Comparison of ENCODE assay signal across 8 mouse cellular contexts in the genomic region with DNA sequence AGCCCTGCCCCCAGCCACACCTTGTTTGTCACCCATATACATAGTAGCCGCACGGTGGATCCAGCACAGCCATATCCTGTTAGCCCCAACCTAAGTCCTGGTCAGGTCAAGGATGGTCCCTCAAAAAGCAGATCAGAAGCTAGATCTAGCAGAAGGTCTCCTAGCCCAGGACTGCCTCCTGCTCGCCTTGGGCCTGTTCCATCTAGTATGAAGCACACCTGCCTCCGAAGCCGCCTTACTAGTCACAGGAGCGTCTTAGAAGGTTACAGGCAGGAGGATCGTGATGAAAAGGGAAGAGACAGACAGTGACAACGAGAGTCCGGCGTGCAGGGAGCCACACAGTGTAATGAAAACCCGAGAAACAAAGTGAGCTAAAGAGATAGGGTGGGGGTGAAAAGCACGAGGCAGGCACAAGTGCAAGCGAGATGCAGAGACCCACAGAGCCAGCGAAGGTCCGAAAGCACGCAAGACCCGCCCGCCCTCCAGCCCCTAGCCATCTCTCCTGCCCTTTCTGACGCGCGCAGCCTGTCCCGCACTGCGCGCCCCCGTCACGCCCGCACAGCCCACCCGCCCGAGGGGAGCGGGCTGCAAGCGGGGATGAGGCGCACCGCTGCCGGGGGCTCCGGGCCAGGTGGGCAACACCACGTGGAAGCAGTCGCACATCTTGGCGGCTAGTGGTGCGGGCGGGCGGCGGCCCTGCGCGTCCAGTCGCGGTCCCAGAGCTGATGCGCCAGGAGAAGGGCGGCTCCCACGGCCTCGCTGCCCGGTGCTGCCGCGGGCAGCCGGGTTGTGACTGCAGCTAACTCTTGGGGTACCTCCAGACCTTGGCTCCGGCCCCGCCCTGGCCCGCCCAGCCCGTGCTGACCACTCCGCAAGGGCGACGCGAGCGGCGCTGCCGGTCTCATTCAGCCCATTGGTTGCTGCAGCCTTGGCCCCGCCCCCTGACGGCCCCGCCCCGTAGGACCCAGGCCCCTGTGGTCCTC. TPM values are rescaled to one million over a fixed set of nuclear protein-coding genes. Genes with fewer than 3 reads are reported as not detected.
DNase-seq lines count a peak whose midpoint lies in the region; ATAC-seq and TF ChIP-seq lines count a peak whose summit lies in the region.

Gene Ahnak2, minus strand, starts transcription at position 794 of the 983 bp plus-strand sequence.

- H3K36me3 ChIP-seq in ES-Bruce4 (ENCODE audit: control insufficient read depth, insufficient read depth, low read length, poor library complexity, severe bottlenecking), result no peaks in the 10 kb centered on the region
- H3K36me3 ChIP-seq in embryonic facial prominence, embryonic 13.5 days, result no peaks in the 10 kb centered on the region
- H3K36me3 ChIP-seq in liver, embryonic 15.5 days (replicated peaks), result no peaks in the 10 kb centered on the region
- H3K36me3 ChIP-seq in stomach, embryonic 16.5 days (ENCODE audit: control insufficient read depth, insufficient read depth, low read length), result no peaks in the 10 kb centered on the region

- no peak for TF ChIP-seq EP300 in ES-Bruce4 (IDR thresholded peaks at IDR 0.05; ENCODE audit: insufficient read depth, low read depth, low read length)

- 3% methylated on average over 64 of the region's 69 CpGs for WGBS in cerebellum, adult 2 months
- 8% methylated on average over 42 of the region's 69 CpGs for WGBS in embryonic facial prominence, embryonic 13.5 days
- WGBS in liver, embryonic 15.5 days (ENCODE audit: insufficient replicate concordance), result 3% methylated on average over 66 of the region's 69 CpGs
- WGBS in stomach, embryonic 16.5 days, result 4% methylated on average over 49 of the region's 69 CpGs

- TF ChIP-seq POLR2A in cerebellum, adult 2 months (IDR thresholded peaks at IDR 0.05; ENCODE audit: borderline replicate concordance, insufficient read depth, low read length), result no peak
- peak; percentile 78 for TF ChIP-seq POLR2A in ES-Bruce4 (IDR thresholded peaks at IDR 0.05; ENCODE audit: insufficient read depth, low read length)

- H3K4me3 ChIP-seq in cerebellum, adult 2 months (replicated peaks; ENCODE audit: insufficient read depth, low read depth, low read length), result peak within 1 kb of the TSS; percentile 53
- H3K4me3 ChIP-seq in ES-Bruce4 (ENCODE audit: low read depth, low read length), result peak within 1 kb of the TSS; percentile 77
- H3K4me3 ChIP-seq in embryonic facial prominence, embryonic 13.5 days, result peak within 1 kb of the TSS; percentile 56
- H3K4me3 ChIP-seq in liver, embryonic 15.5 days (replicated peaks), result peak within 1 kb of the TSS; percentile 41
- H3K4me3 ChIP-seq in stomach, embryonic 16.5 days (replicated peaks; ENCODE audit: low read length), result peak within 1 kb of the TSS; percentile 54

- H3K27me3 ChIP-seq in cerebellum, adult 2 months (ENCODE audit: control insufficient read depth, insufficient read depth, low read length), result no peaks in the 10 kb centered on the region
- H3K27me3 ChIP-seq in ES-Bruce4 (ENCODE audit: control insufficient read depth, insufficient read depth, low read length, poor library complexity, severe bottlenecking), result no peaks in the 10 kb centered on the region
- H3K27me3 ChIP-seq in embryonic facial prominence, embryonic 13.5 days, result peaks cover 38% of the 10 kb centered on the region
- peaks cover 93% of the 10 kb centered on the region for H3K27me3 ChIP-seq in liver, embryonic 15.5 days
- peaks cover 14% of the 10 kb centered on the region for H3K27me3 ChIP-seq in stomach, embryonic 16.5 days (ENCODE audit: control insufficient read depth, insufficient read depth, low read length)

- H3K9me3 ChIP-seq in ES-Bruce4 (replicated peaks; ENCODE audit: control insufficient read depth, insufficient read depth, low read length, poor library complexity, severe bottlenecking), result no peaks in the 10 kb centered on the region
- no peaks in the 10 kb centered on the region for H3K9me3 ChIP-seq in embryonic facial prominence, embryonic 13.5 days
- no peaks in the 10 kb centered on the region for H3K9me3 ChIP-seq in liver, embryonic 15.5 days (replicated peaks)
- no peaks in the 10 kb centered on the region for H3K9me3 ChIP-seq in stomach, embryonic 16.5 days (replicated peaks; ENCODE audit: control insufficient read depth, low read length)

- H3K4me2 ChIP-seq in embryonic facial prominence, embryonic 13.5 days, result peak within 1 kb of the TSS; percentile 100
- peak within 1 kb of the TSS; percentile 71 for H3K4me2 ChIP-seq in liver, embryonic 15.5 days
- H3K4me2 ChIP-seq in stomach, embryonic 16.5 days (ENCODE audit: low read depth, low read length), result peak within 1 kb of the TSS; percentile 100

- no peak within 1 kb of the TSS for H3K27ac ChIP-seq in cerebellum, adult 2 months (ENCODE audit: insufficient read depth, low read length)
- no peak within 1 kb of the TSS for H3K27ac ChIP-seq in ES-Bruce4 (ENCODE audit: insufficient read depth, low read length)
- H3K27ac ChIP-seq in embryonic facial prominence, embryonic 13.5 days, result no peak within 1 kb of the TSS
- H3K27ac ChIP-seq in liver, embryonic 15.5 days (replicated peaks), result no peak within 1 kb of the TSS
- H3K27ac ChIP-seq in stomach, embryonic 16.5 days (ENCODE audit: low read length), result no peak within 1 kb of the TSS

- no peak for TF ChIP-seq CTCF in cerebellum, adult 2 months (IDR thresholded peaks at IDR 0.05; ENCODE audit: borderline replicate concordance, insufficient read depth, low read depth, low read length)
- TF ChIP-seq CTCF in ES-Bruce4 (IDR thresholded peaks at IDR 0.05; ENCODE audit: low read depth, low read length), result no peak

- DNase-seq in cerebellum, adult 2 months, result peak; percentile 47 to 65
- DNase-seq in cerebellum, adult 11 months, result no peak
- peak; percentile 52 for DNase-seq in heart, postnatal 4 days
- DNase-seq in frontal cortex, adult 2 months (ENCODE audit: extremely low spot score in 1 of 2, low spot score in 1 of 2), result no peak

- no peak for ATAC-seq in embryonic facial prominence, embryonic 13.5 days (ENCODE audit: insufficient number of reproducible peaks, insufficient read depth, low FRiP score, low TSS enrichment, low read depth)
- ATAC-seq in liver, embryonic 15.5 days (ENCODE audit: insufficient read depth), result no peak
- ATAC-seq in stomach, embryonic 16.5 days (ENCODE audit: insufficient read depth, low FRiP score), result peak; percentile 45; the same call in 1 of the 2 replicates

- peak within 1 kb of the TSS; percentile 65 for H3K9ac ChIP-seq in ES-Bruce4 (ENCODE audit: low read depth, poor library complexity, severe bottlenecking)
- H3K9ac ChIP-seq in embryonic facial prominence, embryonic 13.5 days, result peak within 1 kb of the TSS; percentile 72
- H3K9ac ChIP-seq in liver, embryonic 15.5 days, result no peak within 1 kb of the TSS
- peak within 1 kb of the TSS; percentile 72 for H3K9ac ChIP-seq in stomach, embryonic 16.5 days (ENCODE audit: low read length)

- peaks cover 7% of the 10 kb centered on the region for H3K4me1 ChIP-seq in cerebellum, adult 2 months (ENCODE audit: control insufficient read depth, insufficient read depth, low read length)
- peaks cover 3% of the 10 kb centered on the region for H3K4me1 ChIP-seq in ES-Bruce4 (ENCODE audit: control insufficient read depth, insufficient read depth, low read length)
- H3K4me1 ChIP-seq in embryonic facial prominence, embryonic 13.5 days, result peaks cover 46% of the 10 kb centered on the region
- peaks cover 8% of the 10 kb centered on the region for H3K4me1 ChIP-seq in liver, embryonic 15.5 days (replicated peaks)
- H3K4me1 ChIP-seq in stomach, embryonic 16.5 days (ENCODE audit: control insufficient read depth, insufficient read depth, low read length), result peaks cover 43% of the 10 kb centered on the region

RNA-seq across cellular contexts. Expression of gene Ahnak2, which starts in this region (rescaled TPM):
- polyA plus RNA-seq in cerebellum, adult 2 months (2012; rRNA removed), result 11.0 and 14.7 TPM in 2 replicates
- polyA plus RNA-seq in ES-Bruce4 (2011; ENCODE audit: insufficient read depth, insufficient read length, low read depth, missing spikeins), result 25.8 and 28.6 TPM in 2 replicates
- 0.95 and 1.2 TPM in 2 replicates for polyA plus RNA-seq in embryonic facial prominence, embryonic 13.5 days (2015; fragmentation: Nextera tagmentation; extraction: Ambion mirVana)
- total RNA-seq in heart, postnatal 4 days (2021), result 10 to 100 TPM; 13.5 to 16.8 TPM
- polyA plus RNA-seq in liver, embryonic 15.5 days (2015; fragmentation: Nextera tagmentation; extraction: Ambion mirVana), result 0.18 and 0.23 TPM in 2 replicates
- 4.9 and 5.4 TPM in 2 replicates for polyA plus RNA-seq in stomach, embryonic 16.5 days (2015; fragmentation: Nextera tagmentation; extraction: Ambion mirVana)
- polyA plus RNA-seq in frontal cortex, adult 2 months (2012; rRNA removed), result 1.5 and 1.9 TPM in 2 replicates

Comparison
In these comparisons a context has a peak if more than half of its experiments do, and no peak if none do; other contexts are left out.
1. DNase-seq: peak in cerebellum, adult 2 months (2 of 2) and heart, postnatal 4 days (single experiment); none in cerebellum, adult 11 months (single experiment) and frontal cortex, adult 2 months (0 of 2).
2. Peak in every context shown above with its lines, with median percentiles within 50 percentile points of each other: H3K4me3 ChIP-seq and H3K4me2 ChIP-seq.